Mouse (Mus musculus): ENCODE measurements at regions not wholly inside any gene's neighbourhood (a gene's known extent, or its start where the extent isn't known, plus 50 kb on each side); places are given as distances from the start of the nearest gene placed in this dataset.

DNA sequence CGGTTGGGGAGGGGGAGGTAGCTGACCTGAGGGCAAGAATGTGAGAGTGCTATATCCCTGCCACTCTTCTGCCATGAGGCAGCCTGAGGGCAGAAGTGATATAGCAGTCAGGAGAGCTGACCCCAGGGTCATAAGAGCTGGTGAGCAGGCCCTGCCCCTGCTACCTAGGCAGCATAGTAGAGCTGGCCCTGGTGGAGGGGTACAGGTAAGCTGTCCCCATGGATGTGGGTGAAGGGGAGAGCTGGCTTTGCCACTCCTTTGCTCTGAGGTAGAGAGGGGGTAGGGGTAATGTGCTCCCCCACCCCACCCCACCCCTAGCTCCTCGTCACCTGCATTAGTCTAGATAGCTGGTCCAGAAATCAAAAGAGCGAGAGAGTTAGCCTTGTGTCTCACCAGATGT, 61.3 kb upstream of the Gm3839 start:
- DNase-seq (ENCODE audit: low read depth, low spot score): no peak

DNA sequence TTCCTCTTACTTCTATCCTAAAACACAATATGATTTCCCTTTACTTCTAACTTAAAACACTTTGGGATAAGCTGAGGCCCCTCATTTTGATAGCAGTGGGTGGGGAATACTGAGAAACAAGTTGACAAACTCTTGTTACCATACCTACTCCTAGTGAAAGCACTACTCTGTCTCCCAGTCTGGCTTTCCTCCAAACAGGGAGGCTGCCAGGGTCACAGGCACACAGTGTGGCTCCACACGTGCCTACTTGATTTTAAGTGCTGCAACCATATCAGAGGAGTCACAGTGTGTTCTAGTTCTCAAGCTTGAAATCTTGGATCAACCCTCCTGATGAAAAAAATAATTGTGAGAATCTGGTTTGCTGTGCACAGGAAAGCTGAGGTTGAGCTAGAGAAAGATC, 65.8 kb upstream of the Gm3839 start:
- DNase-seq (ENCODE audit: low read depth, low spot score): no peak

- peak; percentile 81 for DNase-seq (ENCODE audit: low read depth, low spot score)
Observed at GRCm38 (mm10) chr14:11428256-11429240, 72.0 kb upstream of the Gm3839 start.

DNA sequence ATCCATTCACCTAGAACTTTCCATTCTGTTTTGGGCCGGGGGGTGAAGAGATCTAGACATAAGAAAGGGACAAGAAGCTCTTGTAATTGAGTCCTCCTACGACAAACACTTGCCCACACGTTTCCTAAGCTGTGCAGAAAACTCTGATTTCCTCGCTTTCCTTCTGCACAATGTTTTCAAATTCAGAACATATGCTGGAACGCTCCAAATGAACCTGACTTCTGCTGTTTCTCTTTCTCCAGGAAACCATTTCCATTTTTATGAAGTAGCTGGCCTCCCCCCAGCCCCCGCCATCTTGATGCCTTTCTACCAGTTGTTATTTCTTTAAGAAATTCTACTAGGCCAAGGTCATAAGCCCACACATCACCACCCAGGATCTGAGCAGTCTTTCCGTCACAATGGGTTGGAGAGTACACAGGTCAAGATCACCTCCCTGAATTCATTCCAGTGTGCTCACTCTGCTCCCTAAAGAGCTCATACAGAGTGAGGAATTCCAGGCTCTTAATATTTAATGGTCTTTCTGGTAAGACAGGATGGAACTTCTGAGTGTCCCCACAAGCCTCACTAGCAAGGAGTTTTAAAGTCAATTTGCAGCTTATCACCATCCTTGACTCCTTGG, 78.7 kb upstream of the Gm3839 start:
- peak; percentile 77 for DNase-seq (ENCODE audit: low read depth, low spot score)

DNA sequence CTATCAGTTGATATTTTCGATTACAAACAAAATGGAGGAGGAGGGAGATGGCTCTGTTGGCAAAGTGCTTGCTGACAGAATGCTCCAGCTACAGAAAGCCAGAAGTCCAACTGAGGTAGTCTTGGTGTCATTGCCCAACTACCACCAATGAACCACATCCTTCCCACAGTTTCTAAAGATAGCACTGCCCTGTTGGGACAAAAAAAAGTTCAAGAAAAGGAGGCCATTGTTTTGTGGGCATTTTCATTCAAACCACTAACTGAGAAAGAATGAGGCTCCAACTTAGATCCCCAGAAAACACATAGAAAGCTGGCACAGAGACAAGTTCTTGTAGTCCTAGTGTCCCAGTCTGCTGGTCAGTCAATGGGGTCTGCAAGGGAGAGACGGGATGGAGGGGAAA, 82.1 kb upstream of the Gm3839 start:
- DNase-seq (ENCODE audit: low read depth, low spot score): no peak

DNA sequence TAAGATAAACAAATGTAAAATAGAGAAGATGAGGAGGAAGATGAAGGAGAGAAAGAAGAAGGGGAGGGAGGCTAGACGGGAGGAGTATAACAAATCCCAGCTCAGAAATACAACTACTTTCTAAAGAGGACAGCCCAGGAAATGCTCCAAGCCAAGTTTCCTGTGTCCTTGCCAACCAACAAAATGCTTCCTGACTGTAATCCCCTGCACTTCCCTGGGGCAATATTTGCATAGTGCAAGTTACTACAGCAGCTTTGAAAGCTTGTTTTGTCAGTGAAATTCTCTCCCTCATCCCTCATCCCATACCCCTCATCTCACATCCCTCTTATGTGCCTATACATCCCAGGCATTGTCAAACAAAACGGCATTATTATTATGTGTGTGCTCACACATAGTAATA, 83.7 kb upstream of the Gm3839 start:
- DNase-seq (ENCODE audit: low read depth, low spot score): no peak

GRCm38 (mm10) chr14:11449958-11450357, 93.4 kb upstream of the Gm3839 start:
- no peak for DNase-seq (ENCODE audit: low read depth, low spot score)

- DNase-seq (ENCODE audit: low read depth, low spot score): no peak
Observed at GRCm38 (mm10) chr14:11477731-11478130, 75.6 kb upstream of the Ptprg start.

- DNase-seq (ENCODE audit: low read depth, low spot score): no peak
Observed at GRCm38 (mm10) chr14:11482151-11482550, 71.2 kb upstream of the Ptprg start.

DNA sequence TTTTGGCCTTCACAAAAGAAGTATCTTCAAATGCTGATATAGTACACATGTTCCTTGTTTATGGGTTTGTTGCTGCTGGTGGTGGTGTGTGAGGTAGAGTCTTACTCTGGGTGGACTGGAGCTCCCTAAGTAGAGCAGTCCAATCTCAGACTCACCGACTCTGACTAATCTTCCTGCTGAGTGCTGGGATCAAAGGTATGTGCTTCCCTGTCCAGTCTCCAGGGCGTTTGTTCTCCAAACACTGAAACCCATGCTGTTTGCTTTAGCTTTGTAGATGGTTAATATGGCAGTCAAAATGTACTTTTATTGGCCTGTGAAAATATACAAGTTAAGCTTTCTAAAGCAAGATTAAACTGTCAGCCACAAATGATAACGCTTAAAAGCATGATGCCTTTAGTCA, 67.0 kb upstream of the Ptprg start:
- no peak for DNase-seq (ENCODE audit: low read depth, low spot score)

GRCm38 (mm10) chr14:11501744-11502143, 51.6 kb upstream of the Ptprg start:
- DNase-seq (ENCODE audit: low read depth, low spot score): no peak

GRCm38 (mm10) chr14:11503156-11503555, 50.2 kb upstream of the Ptprg start:
- no peak for DNase-seq (ENCODE audit: low read depth, low spot score)
